Mouse (Mus musculus) hindbrain, embryonic 14.5 days (tissue): ENCODE measurements around the gene B3gnt5. TPM values are rescaled to one million over a fixed set of nuclear protein-coding genes. Genes with fewer than 3 reads are reported as not detected.
"Not testable (repeated sequence)": the region's sequence is repeated elsewhere in the genome, so short reads cannot be mapped to it uniquely, and the experiment has no call there.

Experiments used
- ATAC-seq: fragments of 200-750 bp; cut with Nextera tagmentation; 2 replicates; pipeline ENCODE4 v1.8.0; 2017; ENCODE audit warnings: moderate number of reproducible peaks, mild to moderate bottlenecking, moderate TSS enrichment, moderate library complexity; ENCODE audit not compliant: low FRiP score
- DNase-seq: peaks from one replicate; pipeline ENCODE4 v3.0.0-alpha.2; 2015; ENCODE audit warnings: low spot score
- H3K27ac ChIP-seq: fragments of 300-500 bp; sonication (generic); 2 replicates; pipeline ENCODE4 v1.5.1; 2014; ENCODE audit warnings: mild to moderate bottlenecking, moderate library complexity
- H3K27me3 ChIP-seq: fragments of 300-500 bp; sonication (generic); 2 replicates; pipeline ENCODE4 v1.6.1; 2014; ENCODE audit warnings: mild to moderate bottlenecking, low read length, mixed read lengths; ENCODE audit not compliant: control insufficient read depth, insufficient read depth
- H3K36me3 ChIP-seq: fragments of 300-500 bp; sonication (generic); replicated peaks from 2 replicates; pipeline ENCODE4 v1.6.1; 2014; ENCODE audit not compliant: control insufficient read depth, insufficient read depth
- H3K4me1 ChIP-seq: fragments of 300-500 bp; sonication (generic); replicated peaks from 2 replicates; pipeline ENCODE4 v1.6.1; 2014; ENCODE audit warnings: antibody characterized with exemption, low read length, mixed read lengths; ENCODE audit not compliant: control insufficient read depth, insufficient read depth
- H3K4me2 ChIP-seq: fragments of 300-500 bp; sonication (generic); replicated peaks from 2 replicates; pipeline ENCODE4 v1.6.1; 2014; ENCODE audit warnings: mild to moderate bottlenecking, moderate library complexity
- H3K4me3 ChIP-seq: fragments of 300-500 bp; sonication (generic); replicated peaks from 2 replicates; pipeline ENCODE4 v1.5.1; 2014; ENCODE audit warnings: mild to moderate bottlenecking, low read length
- H3K9ac ChIP-seq: fragments of 300-500 bp; sonication (generic); 2 replicates; pipeline ENCODE4 v1.6.1; 2014
- H3K9me3 ChIP-seq: fragments of 300-500 bp; sonication (generic); 2 replicates; pipeline ENCODE4 v1.6.1; 2016; ENCODE audit warnings: low read length; ENCODE audit not compliant: control insufficient read depth
- WGBS: fragments of 180-500 bp; shearing (Covaris S2); extraction: QIAGEN DNeasy Blood & Tissue Kit; methylation state at CpG from one replicate; pipeline ENCODE4 v1.1.7; 2014; 5-methylcytosine and 5-hydroxymethylcytosine counted together
- polyA plus RNA-seq: library from polyadenylated mRNA; unstranded; fragments of >200 nt; fragmentation: Nextera tagmentation; extraction: Ambion mirVana; gene quantifications from 2 replicates; pipeline ENCODE4 v1.2.1, GENCODE M21; 2014

Gene B3gnt5
- 47.4 and 51.3 TPM in 2 replicates for polyA plus RNA-seq

GRCm38 (mm10) chr16:19760074-19760473, at the start of gene B3gnt5:
B3gnt5 (plus strand) TSS chr16:19760208.
- DNase-seq (peak; percentile 74), ATAC-seq (peak; percentile 93)
- peak within 1 kb of the TSS; percentile 71 for H3K4me3 ChIP-seq
- no peaks in the 10 kb centered on the region for H3K27me3 ChIP-seq
- peak within 1 kb of the TSS; percentile 94 for H3K9ac ChIP-seq
- no peaks in the 10 kb centered on the region for H3K9me3 ChIP-seq
- peaks cover 9% of the 10 kb centered on the region for H3K36me3 ChIP-seq
- peak within 1 kb of the TSS; percentile 81 for H3K4me2 ChIP-seq
- peaks cover 17% of the 10 kb centered on the region for H3K4me1 ChIP-seq
- WGBS, result under 1% methylated on average over 15 of the region's 15 CpGs
- peak within 1 kb of the TSS; percentile 90 for H3K27ac ChIP-seq

- H3K36me3 ChIP-seq, result no peaks in the 10 kb centered on the region
- no peaks in the 10 kb centered on the region for H3K9me3 ChIP-seq
- no peak overlapping the region for H3K4me3 ChIP-seq
- H3K4me1 ChIP-seq, result no peaks in the 10 kb centered on the region
- DNase-seq (no peak), ATAC-seq (no peak)
- no peak overlapping the region for H3K27ac ChIP-seq
- WGBS, result 60% methylated on average over 2 of the region's 2 CpGs
- H3K4me2 ChIP-seq, result no peak overlapping the region
- H3K9ac ChIP-seq, result no peak overlapping the region
- no peaks in the 10 kb centered on the region for H3K27me3 ChIP-seq
Measured at GRCm38 (mm10) chr16:19720959-19721358, 39.0 kb upstream of the B3gnt5 start.

- not testable (repeated sequence) for H3K4me1 ChIP-seq, ATAC-seq, H3K4me2 ChIP-seq, H3K9me3 ChIP-seq, H3K27ac ChIP-seq, H3K27me3 ChIP-seq, H3K9ac ChIP-seq, H3K4me3 ChIP-seq, H3K36me3 ChIP-seq
- WGBS, result 44% methylated on average over 2 of the region's 2 CpGs
- DNase-seq, result peak; percentile 53
Measured at GRCm38 (mm10) chr16:19724139-19724538, 35.9 kb upstream of the B3gnt5 start.

- H3K36me3 ChIP-seq, result no peaks in the 10 kb centered on the region
- H3K9me3 ChIP-seq, result no peaks in the 10 kb centered on the region
- no peak for ATAC-seq
- no peak overlapping the region for H3K4me3 ChIP-seq
- no peak for DNase-seq
- H3K4me2 ChIP-seq, result no peak overlapping the region
- no peak overlapping the region for H3K9ac ChIP-seq
- no peak overlapping the region for H3K27ac ChIP-seq
- WGBS, result 97% methylated on average over 1 of the region's 1 CpGs
- H3K27me3 ChIP-seq, result no peaks in the 10 kb centered on the region
- H3K4me1 ChIP-seq, result no peaks in the 10 kb centered on the region
Measured at GRCm38 (mm10) chr16:19732896-19733295, 27.1 kb upstream of the B3gnt5 start.

GRCm38 (mm10) chr16:19760505-19761496, 793 bp downstream of the B3gnt5 start:
- Histone ChIP-seq H3K4me1 (peaks cover 17% of the 10 kb centered on the region), H3K27ac (peak overlapping the region; percentile 90), H3K4me2 (peak overlapping the region; percentile 81), H3K4me3 (peak overlapping the region; percentile 71), H3K36me3 (peaks cover 16% of the 10 kb centered on the region), H3K9me3 (no peaks in the 10 kb centered on the region), H3K9ac (peak overlapping the region; percentile 94), H3K27me3 (no peaks in the 10 kb centered on the region)
- ATAC-seq (peak; percentile 82), DNase-seq (peak; percentile 62)
- WGBS, result under 1% methylated on average over 61 of the region's 61 CpGs

GRCm38 (mm10) chr16:19761691-19762090, 1.7 kb downstream of the B3gnt5 start:
- peak overlapping the region; percentile 71 for H3K4me3 ChIP-seq
- peaks cover 25% of the 10 kb centered on the region for H3K36me3 ChIP-seq
- no peaks in the 10 kb centered on the region for H3K9me3 ChIP-seq
- no peak for ATAC-seq
- WGBS, result 43% methylated on average over 1 of the region's 1 CpGs
- H3K27me3 ChIP-seq, result no peaks in the 10 kb centered on the region
- H3K27ac ChIP-seq, result 0 out of 2 replicates have a peak overlapping the region, but pooled peaks have one; percentile 90
- peak overlapping the region; percentile 94 for H3K9ac ChIP-seq
- no peak for DNase-seq
- H3K4me2 ChIP-seq, result peak overlapping the region; percentile 81
- H3K4me1 ChIP-seq, result peaks cover 17% of the 10 kb centered on the region

- WGBS, result over 99% methylated on average over 3 of the region's 3 CpGs
- peaks cover 17% of the 10 kb centered on the region for H3K4me1 ChIP-seq
- ATAC-seq, result no peak
- peaks cover 68% of the 10 kb centered on the region for H3K36me3 ChIP-seq
- H3K9ac ChIP-seq, result no peak overlapping the region
- no peak overlapping the region for H3K4me2 ChIP-seq
- no peak for DNase-seq
- no peak overlapping the region for H3K27ac ChIP-seq
- H3K27me3 ChIP-seq, result no peaks in the 10 kb centered on the region
- H3K9me3 ChIP-seq, result no peaks in the 10 kb centered on the region
- H3K4me3 ChIP-seq, result no peak overlapping the region
Measured at GRCm38 (mm10) chr16:19766107-19766506, 6.1 kb downstream of the B3gnt5 start.

GRCm38 (mm10) chr16:19768046-19768445, 8.0 kb downstream of the B3gnt5 start:
- H3K4me1 ChIP-seq, result 0 out of 2 replicates have a peak, but pooled peaks cover 4% of the 10 kb centered on the region
- H3K9me3 ChIP-seq, result no peaks in the 10 kb centered on the region
- WGBS, result 93% methylated on average over 5 of the region's 5 CpGs
- peaks cover 79% of the 10 kb centered on the region for H3K36me3 ChIP-seq
- DNase-seq, result no peak
- H3K27me3 ChIP-seq, result no peaks in the 10 kb centered on the region
- ATAC-seq, result no peak
- no peak overlapping the region for H3K9ac ChIP-seq
- H3K27ac ChIP-seq, result no peak overlapping the region
- H3K4me3 ChIP-seq, result no peak overlapping the region
- H3K4me2 ChIP-seq, result no peak overlapping the region

- H3K4me3 ChIP-seq, result no peak overlapping the region
- H3K36me3 ChIP-seq, result peaks cover 53% of the 10 kb centered on the region
- H3K4me2 ChIP-seq, result no peak overlapping the region
- no peaks in the 10 kb centered on the region for H3K4me1 ChIP-seq
- H3K27me3 ChIP-seq, result no peaks in the 10 kb centered on the region
- no peaks in the 10 kb centered on the region for H3K9me3 ChIP-seq
- no peak overlapping the region for H3K27ac ChIP-seq
- ATAC-seq (no peak), DNase-seq (no peak)
- H3K9ac ChIP-seq, result no peak overlapping the region
Measured at GRCm38 (mm10) chr16:19772013-19772412, 12.0 kb downstream of the B3gnt5 start.
